Mouse (Mus musculus) macrophage (primary cell): ENCODE measurements at regions not wholly inside any gene's neighbourhood (a gene's known extent, or its start where the extent isn't known, plus 50 kb on each side); places are given as distances from the start of the nearest gene placed in this dataset.

ENCODE experiments used
- H3K27ac ChIP-seq: fragments of 350-480 bp; formaldehyde crosslinking; 2 replicates; pipeline ENCODE4 v1.9.0; 2021
- H3K36me3 ChIP-seq: fragments of 350-480 bp; formaldehyde crosslinking; 2 replicates; pipeline ENCODE4 v1.9.0; 2021; ENCODE audit errors: inconsistent target
- H3K4me3 ChIP-seq: fragments of 350-480 bp; formaldehyde crosslinking; 2 replicates; pipeline ENCODE4 v1.9.0; 2021; ENCODE audit errors: inconsistent target
- H3K79me2 ChIP-seq: fragments of 350-480 bp; formaldehyde crosslinking; 2 replicates; pipeline ENCODE4 v1.9.0; 2021; ENCODE audit errors: inconsistent target
- WGBS: methylation state at CpG from one replicate; pipeline ENCODE4 v1.1.7; 2026; ENCODE audit warnings: inconsistent platforms; ENCODE audit not compliant: missing documents; 5-methylcytosine and 5-hydroxymethylcytosine counted together

DNA sequence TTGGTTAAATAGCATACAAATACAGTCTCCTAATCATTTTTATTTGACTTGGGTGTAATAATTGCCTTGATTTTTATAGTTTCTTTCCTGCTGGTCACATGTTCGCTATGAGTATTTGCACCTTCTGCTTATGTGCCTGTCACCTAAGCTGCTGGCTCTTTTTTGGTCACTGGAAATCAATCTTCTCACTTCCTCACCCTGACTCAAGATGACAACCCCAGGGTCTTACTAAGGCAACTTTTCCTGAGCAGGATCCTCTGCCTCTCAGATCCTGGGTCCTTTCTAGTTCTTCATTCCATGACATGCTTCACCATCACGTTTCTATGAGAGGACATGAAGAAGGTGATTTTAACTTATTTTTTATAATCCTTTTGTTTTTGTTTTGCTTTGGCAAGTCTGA, 762.6 kb upstream of the Lrrc6 start:
- Histone ChIP-seq H3K79me2 (no peaks in the 10 kb centered on the region), H3K27ac (no peak overlapping the region), H3K4me3 (no peak overlapping the region), H3K36me3 (no peaks in the 10 kb centered on the region)
- 74% methylated on average over 2 of the region's 2 CpGs for WGBS

- Histone ChIP-seq H3K79me2 (no peaks in the 10 kb centered on the region), H3K27ac (no peak overlapping the region), H3K36me3 (no peaks in the 10 kb centered on the region), H3K4me3 (no peak overlapping the region)
- WGBS: 25% methylated on average over 2 of the region's 2 CpGs
Measured at GRCm38 (mm10) chr15:67262269-67262668, 761.6 kb upstream of the Lrrc6 start.

GRCm38 (mm10) chr15:67260666-67261065, 760.0 kb upstream of the Lrrc6 start:
- H3K36me3 ChIP-seq: no peaks in the 10 kb centered on the region
- no peaks in the 10 kb centered on the region for H3K79me2 ChIP-seq
- H3K4me3 ChIP-seq: no peak overlapping the region
- WGBS: 88% methylated on average over 2 of the region's 3 CpGs
- no peak overlapping the region for H3K27ac ChIP-seq

DNA sequence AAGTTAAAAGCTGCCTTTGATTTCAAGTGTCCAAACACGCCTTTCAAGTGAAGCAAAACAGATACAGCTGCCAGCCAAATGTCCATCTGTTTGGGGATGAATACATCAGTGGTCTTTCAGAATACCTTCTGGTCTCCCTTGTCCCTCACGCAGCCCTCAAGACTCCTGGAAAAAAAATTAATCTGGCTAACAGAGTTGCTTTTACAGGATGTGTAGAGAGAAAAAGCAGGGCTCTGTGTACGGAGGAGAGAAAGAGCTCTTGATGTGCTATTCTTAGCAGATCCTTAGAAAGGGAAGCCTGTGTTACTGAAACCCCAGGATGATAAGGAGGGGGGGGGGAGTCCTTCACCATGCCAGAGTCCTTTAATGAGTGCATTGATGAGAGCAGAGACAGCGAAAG, 748.4 kb upstream of the Lrrc6 start:
- WGBS: 84% methylated on average over 4 of the region's 4 CpGs
- Histone ChIP-seq H3K79me2 (no peaks in the 10 kb centered on the region), H3K4me3 (no peak overlapping the region), H3K36me3 (no peaks in the 10 kb centered on the region), H3K27ac (no peak overlapping the region)

DNA sequence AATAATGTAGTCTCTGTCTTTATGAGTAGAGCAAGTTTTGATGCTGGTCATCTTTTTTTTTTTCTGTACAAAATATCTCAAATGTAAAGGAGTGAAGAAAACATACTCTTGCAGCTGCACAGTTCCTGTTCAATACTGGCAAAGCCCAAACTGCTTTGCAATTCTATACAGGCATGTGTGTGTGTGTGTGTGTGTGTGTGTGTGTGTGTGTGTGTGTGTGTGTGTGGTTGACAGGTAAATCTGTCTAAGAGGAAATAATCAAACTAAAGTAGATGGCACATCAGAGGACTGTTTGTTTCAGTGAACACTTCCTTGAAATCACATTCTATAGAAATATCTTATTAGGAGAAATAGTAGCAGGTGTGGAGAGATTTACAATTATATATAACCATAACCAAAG, 747.8 kb upstream of the Lrrc6 start:
- H3K79me2 ChIP-seq: no peaks in the 10 kb centered on the region
- H3K36me3 ChIP-seq: no peaks in the 10 kb centered on the region
- no peak overlapping the region for H3K4me3 ChIP-seq
- no peak overlapping the region for H3K27ac ChIP-seq

GRCm38 (mm10) chr15:67245658-67246268, 745.1 kb upstream of the Lrrc6 start:
- Histone ChIP-seq H3K36me3 (no peaks in the 10 kb centered on the region), H3K79me2 (no peaks in the 10 kb centered on the region), H3K4me3 (no peak overlapping the region), H3K27ac (no peak overlapping the region)
- 91% methylated on average over 4 of the region's 4 CpGs for WGBS

DNA sequence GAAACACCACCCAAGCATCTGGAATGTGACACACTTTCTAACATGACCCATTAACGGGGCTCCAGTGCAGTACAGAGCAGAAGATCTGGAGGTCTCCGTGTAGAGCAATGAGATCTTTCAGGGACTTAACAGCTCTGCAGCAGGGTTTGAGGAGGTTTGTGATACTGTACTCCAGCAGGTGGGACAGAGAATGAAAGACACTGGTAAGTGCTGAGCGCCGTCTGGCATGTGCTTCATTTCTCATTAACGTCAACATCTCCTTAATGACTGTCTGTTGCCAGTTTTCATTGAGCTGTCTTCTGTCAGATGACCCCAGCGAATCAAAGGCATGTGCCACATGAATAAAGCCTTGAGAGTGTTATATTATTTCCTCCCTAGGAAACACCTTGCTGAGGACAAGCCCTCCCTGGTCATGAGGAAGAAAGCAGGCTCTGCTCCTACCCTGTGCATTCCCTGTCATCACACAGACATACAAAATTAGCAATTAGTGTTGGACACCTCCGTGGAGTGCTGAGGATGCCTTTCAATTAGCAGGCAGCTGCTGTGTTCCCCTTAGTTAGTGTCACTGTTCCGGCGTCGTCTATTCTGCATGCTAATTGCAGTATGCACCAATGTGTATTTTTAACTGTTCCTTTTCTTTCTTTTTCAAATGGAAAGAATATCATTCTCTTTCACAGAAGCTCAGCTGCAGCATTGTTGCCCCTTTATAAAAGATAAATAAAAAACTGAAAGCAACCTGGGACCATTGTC, 744.4 kb upstream of the Lrrc6 start:
- Histone ChIP-seq H3K27ac (no peak overlapping the region), H3K36me3 (no peaks in the 10 kb centered on the region), H3K79me2 (no peaks in the 10 kb centered on the region), H3K4me3 (no peak overlapping the region)
- 67% methylated on average over 10 of the region's 10 CpGs for WGBS

GRCm38 (mm10) chr15:67235107-67235785, 734.5 kb upstream of the Lrrc6 start:
- 0 out of 2 replicates have a peak overlapping the region, but pooled peaks have one; percentile 28 for H3K27ac ChIP-seq
- no peaks in the 10 kb centered on the region for H3K79me2 ChIP-seq
- H3K4me3 ChIP-seq: no peak overlapping the region
- WGBS: 13% methylated on average over 5 of the region's 5 CpGs
- no peaks in the 10 kb centered on the region for H3K36me3 ChIP-seq

GRCm38 (mm10) chr15:67229359-67229758, 728.6 kb upstream of the Lrrc6 start:
- H3K79me2 ChIP-seq: no peaks in the 10 kb centered on the region
- WGBS: 70% methylated on average over 5 of the region's 5 CpGs

GRCm38 (mm10) chr15:67228633-67229032, 727.9 kb upstream of the Lrrc6 start:
- no peaks in the 10 kb centered on the region for H3K36me3 ChIP-seq
- WGBS: 100% methylated on average over 2 of the region's 2 CpGs
- no peaks in the 10 kb centered on the region for H3K79me2 ChIP-seq
- no peak overlapping the region for H3K4me3 ChIP-seq
- no peak overlapping the region for H3K27ac ChIP-seq

More at GRCm38 (mm10) chr15:67229359-67229758, 728.6 kb upstream of the Lrrc6 start:
- Histone ChIP-seq H3K27ac (no peak overlapping the region), H3K36me3 (no peaks in the 10 kb centered on the region), H3K4me3 (no peak overlapping the region)

DNA sequence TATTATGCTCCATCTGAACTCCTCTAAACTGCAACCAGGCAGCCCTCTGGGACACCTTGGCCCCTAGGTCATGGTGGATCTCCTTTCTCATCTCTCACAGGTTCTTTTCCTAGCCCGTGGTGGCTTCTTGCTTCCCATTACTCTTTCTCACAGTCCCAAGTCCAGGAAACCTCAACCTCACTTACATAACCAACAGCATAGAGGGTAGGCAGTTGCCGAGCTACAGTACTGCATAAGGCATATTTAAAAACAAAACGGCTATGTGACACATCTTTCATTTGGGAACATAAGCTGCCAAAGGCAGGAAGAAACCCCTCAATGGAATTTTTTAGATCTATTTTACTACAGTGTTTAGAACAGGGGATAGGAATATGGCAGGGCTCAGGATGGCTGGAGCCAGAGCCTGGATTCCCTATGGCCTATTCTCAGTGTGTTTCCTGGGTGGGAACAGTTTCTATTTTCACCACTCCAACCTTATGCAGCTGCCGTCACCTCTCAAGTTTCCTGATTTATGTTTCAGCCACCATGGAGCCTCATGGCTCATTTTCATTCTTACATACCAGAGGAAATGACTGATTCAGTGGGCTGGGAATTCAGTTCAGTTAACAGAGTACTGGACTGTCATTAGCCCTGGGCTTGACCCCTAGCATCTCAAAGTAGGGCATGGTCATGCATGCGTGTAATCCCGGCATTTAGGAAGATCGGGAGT, 726.9 kb upstream of the Lrrc6 start:
- Histone ChIP-seq H3K36me3 (no peaks in the 10 kb centered on the region), H3K4me3 (no peak overlapping the region), H3K27ac (no peak overlapping the region), H3K79me2 (no peaks in the 10 kb centered on the region)
- WGBS: 62% methylated on average over 7 of the region's 7 CpGs

DNA sequence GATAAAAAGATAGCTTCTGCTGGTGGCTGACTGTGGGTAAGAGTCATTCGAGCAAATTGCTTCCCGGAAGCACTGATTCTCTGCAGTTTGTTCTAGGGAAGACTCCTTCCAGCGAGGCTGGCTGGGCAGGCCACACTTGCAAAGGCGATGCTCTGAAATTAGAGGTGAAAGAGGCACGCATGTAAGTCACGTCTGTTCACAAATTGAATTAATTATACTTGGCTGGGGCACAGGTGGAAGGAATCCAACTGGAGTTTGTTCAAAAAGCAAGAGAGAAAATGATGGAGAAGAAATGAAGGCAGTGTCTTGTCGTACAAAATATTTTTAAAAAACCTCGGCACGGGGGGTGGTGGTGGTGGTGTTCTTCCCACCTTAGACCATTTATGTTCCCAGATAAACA, 726.2 kb upstream of the Lrrc6 start:
- Histone ChIP-seq H3K36me3 (no peaks in the 10 kb centered on the region), H3K27ac (no peak overlapping the region), H3K4me3 (no peak overlapping the region), H3K79me2 (no peaks in the 10 kb centered on the region)
- WGBS: 96% methylated on average over 8 of the region's 9 CpGs
